Mouse (Mus musculus) liver, postnatal 0 days (tissue): Measurements from ENCODE around the gene Ncstn.

Source experiments
- CTCF ChIP-seq: sonication (generic); IDR thresholded peaks from 2 replicates; pipeline ENCODE4 v1.5.1; 2016; ENCODE audit warnings: antibody characterized with exemption, low read depth
- EP300 ChIP-seq: IDR thresholded peaks from 2 replicates; pipeline ENCODE4 v1.6.1; 2016; ENCODE audit warnings: antibody characterized with exemption, low read depth, mild to moderate bottlenecking

GRCm38 (mm10) chr1:172127487-172127886, 44.9 kb upstream of the Ncstn start:
- TF ChIP-seq CTCF (no peak), EP300 (0 out of 2 replicates have a peak, but pooled peaks have one; percentile 3)
